Mouse (Mus musculus): ENCODE data around the gene Efcab11.

Efcab11 gene

GRCm38 (mm10) chr12:99884269-99885261, at the start of gene Efcab11, which contains the start of gene Tdp1:
TSS of gene Efcab11 (minus strand) at chr12:99884439.
TSS of gene Tdp1 (plus strand) at chr12:99884517.
- ChIA-PET CTCF (no interaction called here), POLR2A (interaction anchor here in 3 of 4 experiments (0.6 to 3.4 kb wide), 25 partner anchors 9 to 1086 kb away, joined by 3 to 25 read pairs (median 3); no protein-coding TSS in a partner anchor)

DNA sequence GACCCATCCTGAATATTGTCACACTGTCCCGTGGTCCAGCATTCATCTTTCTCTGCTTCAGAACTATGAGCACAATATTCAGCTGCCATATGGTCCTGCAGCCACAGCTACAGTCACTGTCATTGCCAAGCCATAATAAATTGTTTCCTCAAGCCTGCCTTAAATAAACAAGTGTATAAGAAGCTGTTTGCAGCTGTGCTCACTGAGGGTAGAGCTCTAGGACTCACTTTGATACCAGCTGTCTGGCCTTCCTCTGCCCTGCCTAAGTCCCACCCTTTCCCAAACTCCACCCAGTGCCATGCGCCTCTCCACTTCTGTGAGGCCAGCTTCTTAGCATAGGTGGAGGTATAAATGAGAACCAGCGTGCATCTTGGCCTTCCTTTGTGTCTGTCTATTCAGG, 49.4 kb upstream of the Efcab11 start:
- POLR2A ChIA-PET, result interaction anchor here (0.5 to 0.9 kb wide), 6 partner anchors 9 to 1416 kb away, joined by 3 read pairs; no protein-coding TSS in a partner anchor
- CTCF ChIA-PET, result interaction anchor here (0.6 to 2.1 kb wide), 15 partner anchors 9 to 916 kb away, joined by 3 to 9 read pairs (median 4); partner anchors contain the start of gene Kcnk13 (in 1 of the 4)

- ChIA-PET CTCF (interaction anchor here in 1 of 4 experiments (0.7 kb wide), 1 partner anchor 10 kb away, joined by 4 read pairs; no protein-coding TSS in a partner anchor), POLR2A (interaction anchor here in 1 of 4 experiments (1.1 to 1.2 kb wide), 2 partner anchors 9 to 26 kb away, joined by 3 to 4 read pairs; no protein-coding TSS in a partner anchor)
These were observed 48.0 kb upstream of the Efcab11 start for GRCm38 (mm10) chr12:99932245-99932644.

DNA sequence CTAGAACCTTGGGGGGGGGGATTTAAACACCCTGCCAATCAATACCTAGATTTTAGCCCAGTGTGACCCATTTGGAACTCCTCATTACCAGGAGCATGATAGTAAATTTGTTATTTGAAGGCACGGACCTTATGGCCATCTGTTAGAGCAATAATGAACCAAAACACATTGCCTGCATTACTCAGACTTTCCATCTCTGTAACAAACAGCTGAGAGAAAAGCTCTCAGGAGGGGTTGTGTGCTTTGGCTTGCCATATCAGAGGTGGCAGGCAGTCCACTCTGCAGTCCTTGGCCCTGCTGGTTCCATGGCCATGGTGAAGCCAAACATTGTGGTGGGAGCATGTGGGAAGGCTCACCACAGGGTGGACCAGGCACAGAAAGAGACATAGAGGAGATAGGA, 44.9 kb upstream of the Efcab11 start:
- POLR2A ChIA-PET, result no interaction called here

GRCm38 (mm10) chr12:99928311-99928710, 44.1 kb upstream of the Efcab11 start:
- ChIA-PET CTCF (no interaction called here), POLR2A (interaction anchor here in 1 of 4 experiments (0.6 to 1.0 kb wide), 2 partner anchors 16 to 43 kb away, joined by 3 to 4 read pairs; no protein-coding TSS in a partner anchor)

More for the DNA sequence above, 44.9 kb upstream of the Efcab11 start:
- CTCF ChIA-PET, result interaction anchor here in 1 of 4 experiments (0.6 kb wide), 1 partner anchor 8 kb away, joined by 3 read pairs; no protein-coding TSS in a partner anchor

GRCm38 (mm10) chr12:99923703-99924102, 39.5 kb upstream of the Efcab11 start:
- ChIA-PET CTCF (interaction anchor here in 1 of 4 experiments (1.0 to 1.1 kb wide), 2 partner anchors 10 to 29 kb away, joined by 3 read pairs; no protein-coding TSS in a partner anchor), POLR2A (interaction anchor here in 2 of 4 experiments (0.9 to 1.8 kb wide), 5 partner anchors 12 to 39 kb away, joined by 3 to 5 read pairs (median 4); partner anchors contain the start of genes Efcab11 (in 2 of the 2) and Tdp1 (in 2 of the 2))

DNA sequence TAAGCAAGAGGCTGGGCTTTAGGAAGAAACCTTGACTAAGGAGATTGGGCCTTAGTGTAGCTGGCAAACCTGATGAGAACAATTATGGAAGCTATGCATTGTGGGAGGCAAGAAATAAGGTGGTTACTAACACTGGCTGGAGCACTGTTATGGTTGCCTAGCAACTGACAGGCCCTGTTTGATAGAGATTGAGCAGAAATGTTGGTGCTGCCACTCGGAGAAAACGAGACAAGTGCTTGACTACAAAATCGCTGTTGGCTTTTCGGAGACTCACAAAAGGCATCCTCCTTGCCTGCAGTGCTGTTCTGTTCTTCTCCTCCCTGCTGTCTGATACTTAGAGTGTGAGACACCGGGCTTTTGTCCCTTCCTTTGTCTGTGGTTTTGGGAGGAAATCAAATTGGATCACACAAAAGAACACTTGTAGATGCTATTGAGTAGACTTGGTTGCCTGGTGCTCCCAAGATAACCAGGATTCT, 38.9 kb upstream of the Efcab11 start:
- CTCF ChIA-PET, result interaction anchor here in 2 of 4 experiments (1.2 to 1.4 kb wide), 2 partner anchors 10 to 30 kb away, joined by 3 to 4 read pairs; no protein-coding TSS in a partner anchor
- POLR2A ChIA-PET, result interaction anchor here in 3 of 4 experiments (0.6 to 1.8 kb wide), 9 partner anchors 10 to 702 kb away, joined by 3 to 5 read pairs (median 3); partner anchors contain the start of genes Efcab11 (in 2 of the 3) and Tdp1 (in 2 of the 3)

DNA sequence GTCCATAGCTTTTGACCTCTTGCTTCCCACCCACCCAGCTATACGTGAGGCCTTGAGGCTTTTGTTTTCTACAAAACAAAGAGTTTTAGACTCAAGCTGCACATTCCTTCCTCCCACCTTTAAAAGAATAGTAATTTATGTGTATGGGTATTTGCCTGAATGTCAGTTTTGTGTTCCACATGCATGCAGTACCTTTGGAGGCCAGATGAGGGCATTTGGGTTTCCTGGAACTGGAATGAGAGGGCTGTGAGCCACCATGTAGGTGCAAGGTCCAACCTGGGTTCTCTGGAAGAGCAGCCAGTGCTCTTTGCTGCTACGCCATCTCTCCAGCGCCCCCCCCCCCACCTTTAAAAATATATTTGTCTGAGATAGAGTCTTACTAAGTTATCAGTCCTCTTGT, 36.8 kb upstream of the Efcab11 start:
- CTCF ChIA-PET, result interaction anchor here (0.6 to 1.1 kb wide), 18 partner anchors 8 to 991 kb away, joined by 3 to 8 read pairs (median 4); no protein-coding TSS in a partner anchor
- POLR2A ChIA-PET, result interaction anchor here in 1 of 4 experiments (0.6 kb wide), 2 partner anchors 1020 to 1728 kb away, joined by 3 read pairs; partner anchors contain the start of gene Eml5

DNA sequence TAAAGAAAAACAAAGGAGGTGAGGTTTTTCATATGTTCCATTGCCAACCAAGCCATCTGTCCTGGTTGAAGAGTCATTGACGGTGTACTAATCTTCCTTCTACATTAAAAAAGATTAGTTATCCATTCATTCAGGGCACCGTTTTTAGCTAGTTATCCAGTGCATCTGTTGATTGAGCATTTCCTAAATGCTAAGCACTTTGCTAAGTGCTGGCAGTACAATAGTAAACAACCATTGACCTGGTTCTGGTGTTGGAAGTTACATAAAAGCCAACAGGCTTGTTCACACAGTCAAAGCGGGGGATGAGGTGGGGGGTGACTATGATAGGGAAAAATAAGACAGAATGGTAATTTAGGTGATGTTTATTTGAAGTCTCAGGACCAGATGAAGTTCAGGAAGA, 35.4 kb upstream of the Efcab11 start:
- ChIA-PET CTCF (interaction anchor here in 1 of 4 experiments (0.6 kb wide), 1 partner anchor 187 kb away, joined by 5 read pairs; no protein-coding TSS in a partner anchor), POLR2A (interaction anchor here in 1 of 4 experiments (1.1 to 1.6 kb wide), 2 partner anchors 20 to 190 kb away, joined by 3 read pairs; partner anchors contain the start of gene Psmc1)

DNA sequence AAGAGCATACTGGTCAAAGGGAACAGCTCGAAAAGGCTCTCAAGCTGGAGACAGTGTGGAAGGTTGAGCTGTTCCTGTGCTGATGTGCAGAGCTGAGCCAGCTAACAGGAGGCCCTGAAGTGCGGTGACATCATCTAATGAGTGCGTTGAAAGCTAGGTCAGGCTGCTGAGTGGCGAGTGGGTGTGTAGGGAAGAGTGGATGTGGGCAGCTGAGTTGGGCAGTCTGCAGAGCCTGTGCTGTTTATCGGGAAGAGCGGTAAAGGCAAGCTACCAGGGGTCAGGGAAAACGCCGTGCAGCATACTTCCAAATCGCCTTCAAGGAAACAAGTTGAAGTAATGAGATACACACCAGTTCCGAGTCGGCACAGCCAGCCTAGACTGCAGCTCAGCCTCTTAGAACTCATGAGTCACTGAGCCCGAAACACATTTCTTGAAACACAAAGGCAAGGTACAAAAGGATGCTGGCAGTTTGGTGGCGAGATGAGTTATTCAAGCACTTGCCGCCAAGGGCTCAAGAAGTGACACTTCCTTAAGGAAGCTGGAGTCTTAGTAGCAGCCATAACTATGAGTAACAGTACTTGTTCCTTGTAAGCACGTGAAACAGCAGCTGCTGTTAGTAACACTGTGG, 33.7 kb upstream of the Efcab11 start:
- ChIA-PET POLR2A (interaction anchor here in 2 of 4 experiments (0.5 to 0.7 kb wide), 2 partner anchors 208 to 960 kb away, joined by 3 read pairs; no protein-coding TSS in a partner anchor), CTCF (interaction anchor here in 2 of 4 experiments (0.6 to 1.4 kb wide), 3 partner anchors 20 to 719 kb away, joined by 3 to 6 read pairs (median 4); no protein-coding TSS in a partner anchor)

DNA sequence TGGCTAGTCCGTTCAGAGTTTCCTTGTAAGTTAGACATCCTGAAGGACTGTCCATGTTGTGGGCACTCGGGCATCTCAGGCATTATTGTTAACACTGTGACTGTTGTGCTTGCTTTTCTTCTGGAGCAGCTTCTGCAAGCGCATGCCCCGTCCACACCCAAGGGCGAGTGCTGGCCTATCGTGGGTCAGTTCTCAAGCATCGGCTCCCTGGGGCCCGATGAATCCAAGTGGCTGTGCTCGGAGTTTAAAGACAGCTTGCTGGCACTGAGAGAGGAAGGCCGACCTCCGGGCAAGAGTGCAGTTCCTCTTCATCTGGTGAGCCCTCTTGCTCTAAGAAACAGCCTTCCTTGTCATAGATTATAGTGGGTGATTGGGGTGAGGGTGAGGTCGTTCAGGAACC, 27.2 kb upstream of the Efcab11 start:
- ChIA-PET CTCF (interaction anchor here in 1 of 4 experiments (1.5 kb wide), 1 partner anchor 10 kb away, joined by 4 read pairs; no protein-coding TSS in a partner anchor), POLR2A (interaction anchor here in 1 of 4 experiments (0.7 kb wide), 1 partner anchor 16 kb away, joined by 4 read pairs; no protein-coding TSS in a partner anchor)

DNA sequence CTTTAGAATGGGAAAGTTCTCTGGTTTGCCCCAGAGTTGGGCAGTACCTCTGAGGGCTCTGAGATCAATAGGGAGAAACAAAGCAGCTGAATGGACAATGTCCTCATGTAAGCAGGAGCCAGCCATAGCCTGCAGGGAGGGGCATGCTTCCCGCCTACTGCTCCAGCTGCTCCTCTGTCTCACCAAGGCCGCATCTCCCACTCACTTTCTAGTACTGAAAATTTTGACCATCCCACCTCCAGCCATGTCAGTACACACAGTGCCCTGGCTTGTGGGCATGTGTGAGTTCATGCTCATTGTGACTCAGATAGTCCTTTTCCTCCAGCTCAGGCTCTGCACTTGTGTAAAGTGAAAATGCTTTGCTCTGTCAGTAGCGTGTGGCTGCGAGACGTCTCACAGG, 20.3 kb upstream of the Efcab11 start:
- ChIA-PET CTCF (interaction anchor here in 2 of 4 experiments (0.6 to 0.9 kb wide), 2 partner anchors 807 to 1230 kb away, joined by 3 to 5 read pairs; no protein-coding TSS in a partner anchor), POLR2A (interaction anchor here in 3 of 4 experiments (0.8 to 1.8 kb wide), 4 partner anchors 13 to 89 kb away, joined by 3 to 4 read pairs (median 4); no protein-coding TSS in a partner anchor)

- CTCF ChIA-PET, result interaction anchor here in 2 of 4 experiments (1.1 to 1.7 kb wide), 3 partner anchors 10 to 61 kb away, joined by 3 to 4 read pairs (median 3); partner anchors contain the start of gene Kcnk13 (in 2 of the 2)
These were observed 18.7 kb upstream of the Efcab11 start for GRCm38 (mm10) chr12:99902867-99903370.

GRCm38 (mm10) chr12:99901973-99902866, 18.0 kb upstream of the Efcab11 start:
- CTCF ChIA-PET, result interaction anchor here in 3 of 4 experiments (1.0 to 1.7 kb wide), 3 partner anchors 10 to 61 kb away, joined by 4 to 5 read pairs (median 4); partner anchors contain the start of gene Kcnk13 (in 1 of the 3)

More at GRCm38 (mm10) chr12:99902867-99903370, 18.7 kb upstream of the Efcab11 start:
- POLR2A ChIA-PET, result interaction anchor here in 2 of 4 experiments (0.7 to 1.8 kb wide), 5 partner anchors 12 to 30 kb away, joined by 3 to 4 read pairs (median 4); partner anchors contain the start of genes Efcab11 (in 1 of the 2) and Tdp1 (in 1 of the 2)

DNA sequence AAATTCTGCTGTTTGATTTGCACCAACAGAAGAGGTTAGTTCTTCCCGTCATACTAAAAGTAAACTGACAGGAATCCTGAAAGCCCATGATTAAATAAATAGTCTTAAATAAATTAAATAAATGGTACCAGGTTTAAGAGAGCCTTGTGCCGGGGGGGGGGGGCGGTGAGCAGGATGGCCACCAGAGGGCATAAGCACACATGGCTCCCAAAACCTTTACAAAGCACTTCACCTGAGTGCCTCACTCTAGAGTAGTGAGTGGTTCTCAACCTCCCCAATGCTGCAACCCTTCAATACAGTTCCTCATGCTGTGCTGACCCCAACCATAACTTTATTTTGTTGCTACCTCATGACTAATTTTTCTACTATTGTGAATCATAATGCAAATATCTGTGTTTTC, 15.8 kb upstream of the Efcab11 start:
- POLR2A ChIA-PET, result interaction anchor here in 1 of 4 experiments (1.8 to 3.3 kb wide), 2 partner anchors 11 to 15 kb away, joined by 4 to 13 read pairs; partner anchors contain the start of genes Efcab11 and Tdp1
- CTCF ChIA-PET, result no interaction called here

More at GRCm38 (mm10) chr12:99901973-99902866, 18.0 kb upstream of the Efcab11 start:
- POLR2A ChIA-PET, result interaction anchor here in 2 of 4 experiments (0.7 to 1.5 kb wide), 4 partner anchors 16 to 430 kb away, joined by 3 to 6 read pairs (median 4); partner anchors contain the start of genes Efcab11 (in 1 of the 2) and Tdp1 (in 1 of the 2)

All from embryonic stem cell, embryonic (primary cell).